Mouse (Mus musculus): ENCODE results near the gene Gm9944.
A peak's percentile ranks its signal among the peaks of the same experiment; 100 is the strongest.

DNA sequence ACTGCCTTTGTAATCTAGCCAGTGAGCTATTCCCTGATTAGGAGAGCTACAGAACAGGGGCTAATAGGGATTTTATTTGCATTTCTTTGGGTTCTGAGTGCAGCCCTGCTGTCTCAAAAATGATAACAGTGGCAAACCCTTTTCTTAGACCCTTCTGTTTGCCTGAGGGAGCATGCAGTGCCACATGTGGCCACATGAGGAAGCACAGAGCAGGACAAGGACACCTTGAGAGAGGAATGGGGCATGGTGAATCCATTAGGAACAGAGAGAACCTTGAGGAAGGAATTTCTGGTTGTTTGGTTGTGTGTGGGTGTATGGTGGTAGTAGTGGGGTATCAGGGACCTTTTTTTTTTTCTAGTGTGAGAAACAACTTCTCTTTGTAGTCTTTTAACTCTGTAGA is 32.5 kb downstream of the Gm9944 start:
- peak; percentile 37 for TF ChIP-seq CTCF (IDR thresholded peaks at IDR 0.05; ENCODE audit: low read depth)
- TF ChIP-seq EP300 (IDR thresholded peaks at IDR 0.05; ENCODE audit: low read depth): no peak
